ENCODE assay signal across 22 mouse cellular contexts in the genomic region with DNA sequence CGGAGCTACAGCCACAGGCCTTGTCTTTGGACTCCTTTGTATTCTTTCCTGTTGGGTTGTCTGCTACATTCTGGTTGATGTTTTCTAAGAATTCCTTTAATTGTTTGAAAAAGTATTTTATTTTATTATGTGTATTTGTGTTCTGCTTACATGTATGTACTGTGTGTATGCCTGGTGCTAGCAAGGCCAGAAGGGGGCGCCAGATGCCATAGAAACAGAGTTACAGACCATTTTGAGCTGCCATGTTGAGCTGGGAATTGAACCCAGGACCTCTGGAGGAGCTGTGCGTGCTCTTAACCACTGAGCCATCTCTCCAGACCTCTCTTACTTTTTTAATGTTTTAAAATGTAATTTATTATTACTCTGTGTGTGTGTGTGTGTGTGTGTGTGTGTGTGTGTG.
A peak's percentile ranks its signal among the peaks of the same experiment; 100 is the strongest.
DNase-seq lines count a peak whose midpoint lies in the region; ATAC-seq and TF ChIP-seq lines count a peak whose summit lies in the region.
"Had no signal": no experiment of that assay in that cellular context is flagged by ENCODE, and none has a peak within 500 bp of the region (broad histone marks: within the 10 kb centered on the region; RNA-seq: fewer than 3 reads in every experiment).

No protein-coding gene starts in this region.

- TF ChIP-seq EP300 in stomach, postnatal 0 days (optimal IDR thresholded peaks at IDR 0.05): no peak

- ATAC-seq in stomach, postnatal 0 days (ENCODE audit: low FRiP score, low TSS enrichment): no peak
- ATAC-seq: forebrain, embryonic 13.5 days; midbrain, embryonic 16.5 days had no signal

- no peak overlapping the region for H3K4me3 ChIP-seq in layer of hippocampus, adult 2 months
- H3K4me3 ChIP-seq in stomach, postnatal 0 days (ENCODE audit: low read depth, low read length): no peak overlapping the region
- H3K4me3 ChIP-seq: forebrain, embryonic 13.5 days; heart, embryonic 10.5 days; limb, embryonic 12.5 days had no signal

- H3K27ac ChIP-seq in layer of hippocampus, adult 2 months: no peak overlapping the region
- no peak overlapping the region for H3K27ac ChIP-seq in stomach, postnatal 0 days (replicated peaks)
- H3K27ac ChIP-seq: forebrain, embryonic 13.5 days; heart, embryonic 10.5 days; hindbrain, embryonic 14.5 days; limb, embryonic 12.5 days had no signal

- DNase-seq in layer of hippocampus, adult 2 months (ENCODE audit: low spot score in 2 of 2): no peak
- no peak for DNase-seq in layer of hippocampus, postnatal 25 days (ENCODE audit: extremely low spot score in 1 of 2, low spot score in 1 of 2)
- peak; percentile 6 for DNase-seq in thymus, postnatal 0 days (ENCODE audit: low spot score)
- no peak for DNase-seq in thymus, postnatal 14 days
- peak; percentile 56 for DNase-seq in ZHBTc4 (ENCODE audit: low read depth, low spot score)
- DNase-seq in stomach, postnatal 0 days (ENCODE audit: low spot score): no peak
- no peak for DNase-seq in spleen, postnatal 4 days (ENCODE audit: low spot score in 2 of 2)
- no peak for DNase-seq in cerebellum, adult 11 months
- DNase-seq: cerebellum, adult 9-11 months; embryo, embryonic 11 days; gastrocnemius, postnatal 36 days; heart, postnatal 14 days; kidney, adult 18-20 months; kidney, postnatal 4 days; lung, adult 2 months; retina, postnatal 1 day; thymus, postnatal 4 days had no signal

- H3K36me3 ChIP-seq in stomach, postnatal 0 days (ENCODE audit: control insufficient read depth, insufficient read depth, low read length): no peaks in the 10 kb centered on the region; the same call in 1 of the 2 replicates
- H3K36me3 ChIP-seq: heart, embryonic 10.5 days; limb, embryonic 12.5 days had no signal

- WGBS in stomach, postnatal 0 days: 76% methylated on average over 3 of the region's 3 CpGs

- no peaks in the 10 kb centered on the region for H3K4me1 ChIP-seq in stomach, postnatal 0 days (replicated peaks; ENCODE audit: control insufficient read depth, insufficient read depth)
- H3K4me1 ChIP-seq: forebrain, embryonic 13.5 days had no signal

- no peak overlapping the region for H3K4me2 ChIP-seq in stomach, postnatal 0 days (replicated peaks; ENCODE audit: low read depth)
- H3K4me2 ChIP-seq: forebrain, embryonic 13.5 days; hindbrain, embryonic 14.5 days; limb, embryonic 12.5 days had no signal

- H3K27me3 ChIP-seq in stomach, postnatal 0 days (ENCODE audit: control insufficient read depth, insufficient read depth, low read length): no peaks in the 10 kb centered on the region
- H3K27me3 ChIP-seq: forebrain, embryonic 13.5 days; limb, embryonic 12.5 days had no signal

- TF ChIP-seq CTCF in layer of hippocampus, adult 2 months (conservative IDR thresholded peaks at IDR 0.05): peak; percentile 26; the same call in 1 of the 2 replicates
- TF ChIP-seq CTCF in stomach, postnatal 0 days (IDR thresholded peaks at IDR 0.05; ENCODE audit: low read depth): peak; percentile 36

- H3K9ac ChIP-seq in stomach, postnatal 0 days (ENCODE audit: low read length): no peak overlapping the region
- H3K9ac ChIP-seq: forebrain, embryonic 13.5 days; hindbrain, embryonic 14.5 days; limb, embryonic 12.5 days had no signal

- H3K9me3 ChIP-seq in stomach, postnatal 0 days (ENCODE audit: control insufficient read depth, low read length): no peaks in the 10 kb centered on the region
- H3K9me3 ChIP-seq: forebrain, embryonic 13.5 days; heart, embryonic 10.5 days had no signal

Comparison
In these comparisons a context has a peak if more than half of its experiments do, and no peak if none do; other contexts are left out.
1. DNase-seq: peak in thymus, postnatal 0 days (single experiment) and ZHBTc4 (single experiment); none in layer of hippocampus, adult 2 months (0 of 2), layer of hippocampus, postnatal 25 days (0 of 2), thymus, postnatal 14 days (single experiment), stomach, postnatal 0 days (single experiment), spleen, postnatal 4 days (0 of 2) and cerebellum, adult 11 months (single experiment).